Mouse (Mus musculus): ENCODE results near the gene Lypd5.

Gene Lypd5

GRCm38 (mm10) chr7:24361001-24361400, 12.0 kb downstream of the Lypd5 start:
- no peak for DNase-seq

- peak in 1 of 2 experiments; percentile 59 for DNase-seq
Observed at GRCm38 (mm10) chr7:24363228-24363627, 14.2 kb downstream of the Lypd5 start.

GRCm38 (mm10) chr7:24364827-24365226, 15.8 kb downstream of the Lypd5 start:
- peak; percentile 73 to 90 for DNase-seq

- DNase-seq: no peak
Observed at GRCm38 (mm10) chr7:24365258-24366014, 16.4 kb downstream of the Lypd5 start.

- DNase-seq: no peak
Observed at GRCm38 (mm10) chr7:24366716-24367632, 18.0 kb downstream of the Lypd5 start.

GRCm38 (mm10) chr7:24368226-24368625, 19.2 kb downstream of the Lypd5 start:
- DNase-seq: no peak

- DNase-seq: no peak
Observed at GRCm38 (mm10) chr7:24368946-24369345, 19.9 kb downstream of the Lypd5 start.

GRCm38 (mm10) chr7:24369731-24370541, 20.9 kb downstream of the Lypd5 start, which contains the start of gene Kcnn4:
TSS of gene Kcnn4 (plus strand) at chr7:24370263.
- no peak for DNase-seq

GRCm38 (mm10) chr7:24371012-24371808, 22.2 kb downstream of the Lypd5 start:
- no peak for DNase-seq

GRCm38 (mm10) chr7:24371809-24372145, 22.8 kb downstream of the Lypd5 start:
- no peak for DNase-seq

- DNase-seq: no peak
Observed at GRCm38 (mm10) chr7:24372300-24372699, 23.3 kb downstream of the Lypd5 start.

- no peak for DNase-seq
Observed at GRCm38 (mm10) chr7:24372786-24373185, 23.8 kb downstream of the Lypd5 start.

GRCm38 (mm10) chr7:24373538-24374379, 24.8 kb downstream of the Lypd5 start:
- DNase-seq: peak; percentile 11 to 56

- DNase-seq: no peak
Observed at GRCm38 (mm10) chr7:24376456-24376855, 27.5 kb downstream of the Lypd5 start.

GRCm38 (mm10) chr7:24377091-24377865, 28.3 kb downstream of the Lypd5 start:
- DNase-seq: peak in 1 of 2 experiments; percentile 59

GRCm38 (mm10) chr7:24378049-24378701, 29.2 kb downstream of the Lypd5 start:
- no peak for DNase-seq

GRCm38 (mm10) chr7:24379934-24380333, 30.9 kb downstream of the Lypd5 start:
- DNase-seq: no peak

GRCm38 (mm10) chr7:24380370-24380769, 31.4 kb downstream of the Lypd5 start:
- no peak for DNase-seq

- DNase-seq: no peak
Observed at GRCm38 (mm10) chr7:24382730-24383372, 33.9 kb downstream of the Lypd5 start.

Data from kidney, postnatal 36 days (tissue).